Mouse (Mus musculus): ENCODE results near the gene Stard3nl. TPM values are rescaled to one million over a fixed set of nuclear protein-coding genes. Genes with fewer than 3 reads are reported as not detected.

Stard3nl gene
- polyA plus RNA-seq (2012; rRNA removed) = 9.7 and 11.0 TPM in 2 replicates

GRCm38 (mm10) chr13:19395688-19396354 is at the start of gene Stard3nl:
Stard3nl (minus strand) TSS chr13:19395795.
- DNase-seq (ENCODE audit: low read depth in 1 of 2, low spot score in 2 of 2) = peak; percentile 95 to 99
- TF ChIP-seq POLR2A (IDR thresholded peaks at IDR 0.05; ENCODE audit: low read depth, low read length) = peak; percentile 73
- TF ChIP-seq CTCF (IDR thresholded peaks at IDR 0.05; ENCODE audit: extremely low read depth, insufficient read depth, insufficient read length, insufficient replicate concordance) = no peak

GRCm38 (mm10) chr13:19438040-19438439 is 42.4 kb upstream of the Stard3nl start:
- 72% methylated on average over 10 of the region's 10 CpGs for WGBS
- no peak overlapping the region for H3K4me3 ChIP-seq (ENCODE audit: extremely low read depth, insufficient read depth, insufficient read length)
- no peaks in the 10 kb centered on the region for H3K4me1 ChIP-seq (ENCODE audit: control insufficient read depth, insufficient read depth, insufficient read length)
- H3K27ac ChIP-seq (ENCODE audit: insufficient read depth, low read length) = no peak overlapping the region
- TF ChIP-seq POLR2A (IDR thresholded peaks at IDR 0.05; ENCODE audit: low read depth, low read length) = no peak
- no peak for TF ChIP-seq CTCF (IDR thresholded peaks at IDR 0.05; ENCODE audit: extremely low read depth, insufficient read depth, insufficient read length, insufficient replicate concordance)
- H3K27me3 ChIP-seq (ENCODE audit: control insufficient read depth, insufficient read depth, low read length) = no peaks in the 10 kb centered on the region
- no peaks in the 10 kb centered on the region for H3K36me3 ChIP-seq (ENCODE audit: control insufficient read depth, insufficient read depth, low read length)
- DNase-seq (ENCODE audit: low read depth in 1 of 2, low spot score in 2 of 2) = no peak

More at GRCm38 (mm10) chr13:19395688-19396354, at the start of gene Stard3nl:
- Histone ChIP-seq H3K27ac (ENCODE audit: insufficient read depth, low read length) (peak within 1 kb of the TSS; percentile 85), H3K27me3 (ENCODE audit: control insufficient read depth, insufficient read depth, low read length) (no peaks in the 10 kb centered on the region), H3K4me3 (ENCODE audit: extremely low read depth, insufficient read depth, insufficient read length) (peak within 1 kb of the TSS; percentile 81), H3K36me3 (ENCODE audit: control insufficient read depth, insufficient read depth, low read length) (no peaks in the 10 kb centered on the region), H3K4me1 (ENCODE audit: control insufficient read depth, insufficient read depth, insufficient read length) (peaks cover 3% of the 10 kb centered on the region; the same call in 1 of the 2 replicates)
- under 1% methylated on average over 37 of the region's 37 CpGs for WGBS

GRCm38 (mm10) chr13:19429812-19430370 is 34.3 kb upstream of the Stard3nl start:
- no peak overlapping the region for H3K4me3 ChIP-seq (ENCODE audit: extremely low read depth, insufficient read depth, insufficient read length)
- 72% methylated on average over 4 of the region's 4 CpGs for WGBS
- no peaks in the 10 kb centered on the region for H3K4me1 ChIP-seq (ENCODE audit: control insufficient read depth, insufficient read depth, insufficient read length)
- H3K27me3 ChIP-seq (ENCODE audit: control insufficient read depth, insufficient read depth, low read length) = no peaks in the 10 kb centered on the region
- no peak overlapping the region for H3K27ac ChIP-seq (ENCODE audit: insufficient read depth, low read length)
- TF ChIP-seq POLR2A (IDR thresholded peaks at IDR 0.05; ENCODE audit: low read depth, low read length) (no peak), CTCF (IDR thresholded peaks at IDR 0.05; ENCODE audit: extremely low read depth, insufficient read depth, insufficient read length, insufficient replicate concordance) (no peak)
- DNase-seq (ENCODE audit: low read depth in 1 of 2, low spot score in 2 of 2) = no peak
- no peaks in the 10 kb centered on the region for H3K36me3 ChIP-seq (ENCODE audit: control insufficient read depth, insufficient read depth, low read length)

GRCm38 (mm10) chr13:19428076-19428475 is 32.5 kb upstream of the Stard3nl start:
- 83% methylated on average over 5 of the region's 5 CpGs for WGBS
- DNase-seq (ENCODE audit: low read depth in 1 of 2, low spot score in 2 of 2) = no peak
- H3K36me3 ChIP-seq (ENCODE audit: control insufficient read depth, insufficient read depth, low read length) = no peaks in the 10 kb centered on the region
- no peaks in the 10 kb centered on the region for H3K4me1 ChIP-seq (ENCODE audit: control insufficient read depth, insufficient read depth, insufficient read length)
- H3K27ac ChIP-seq (ENCODE audit: insufficient read depth, low read length) = no peak overlapping the region
- H3K27me3 ChIP-seq (ENCODE audit: control insufficient read depth, insufficient read depth, low read length) = no peaks in the 10 kb centered on the region
- no peak for TF ChIP-seq POLR2A (IDR thresholded peaks at IDR 0.05; ENCODE audit: low read depth, low read length)
- no peak for TF ChIP-seq CTCF (IDR thresholded peaks at IDR 0.05; ENCODE audit: extremely low read depth, insufficient read depth, insufficient read length, insufficient replicate concordance)
- no peak overlapping the region for H3K4me3 ChIP-seq (ENCODE audit: extremely low read depth, insufficient read depth, insufficient read length)

GRCm38 (mm10) chr13:19424563-19424962 is 29.0 kb upstream of the Stard3nl start:
- TF ChIP-seq CTCF (IDR thresholded peaks at IDR 0.05; ENCODE audit: extremely low read depth, insufficient read depth, insufficient read length, insufficient replicate concordance) (no peak), POLR2A (IDR thresholded peaks at IDR 0.05; ENCODE audit: low read depth, low read length) (no peak)
- H3K27ac ChIP-seq (ENCODE audit: insufficient read depth, low read length) = no peak overlapping the region
- H3K4me1 ChIP-seq (ENCODE audit: control insufficient read depth, insufficient read depth, insufficient read length) = no peaks in the 10 kb centered on the region
- DNase-seq (ENCODE audit: low read depth in 1 of 2, low spot score in 2 of 2) = no peak
- H3K4me3 ChIP-seq (ENCODE audit: extremely low read depth, insufficient read depth, insufficient read length) = no peak overlapping the region
- 94% methylated on average over 4 of the region's 4 CpGs for WGBS
- H3K27me3 ChIP-seq (ENCODE audit: control insufficient read depth, insufficient read depth, low read length) = no peaks in the 10 kb centered on the region
- no peaks in the 10 kb centered on the region for H3K36me3 ChIP-seq (ENCODE audit: control insufficient read depth, insufficient read depth, low read length)

GRCm38 (mm10) chr13:19422521-19422920 is 26.9 kb upstream of the Stard3nl start:
- TF ChIP-seq POLR2A (IDR thresholded peaks at IDR 0.05; ENCODE audit: low read depth, low read length) = no peak
- no peak for TF ChIP-seq CTCF (IDR thresholded peaks at IDR 0.05; ENCODE audit: extremely low read depth, insufficient read depth, insufficient read length, insufficient replicate concordance)
- 87% methylated on average over 1 of the region's 1 CpGs for WGBS

More at GRCm38 (mm10) chr13:19422521-19422920, 26.9 kb upstream of the Stard3nl start:
- H3K4me1 ChIP-seq (ENCODE audit: control insufficient read depth, insufficient read depth, insufficient read length) = no peaks in the 10 kb centered on the region
- no peak overlapping the region for H3K4me3 ChIP-seq (ENCODE audit: extremely low read depth, insufficient read depth, insufficient read length)
- no peaks in the 10 kb centered on the region for H3K27me3 ChIP-seq (ENCODE audit: control insufficient read depth, insufficient read depth, low read length)
- no peaks in the 10 kb centered on the region for H3K36me3 ChIP-seq (ENCODE audit: control insufficient read depth, insufficient read depth, low read length)
- DNase-seq (ENCODE audit: low read depth in 1 of 2, low spot score in 2 of 2) = no peak
- H3K27ac ChIP-seq (ENCODE audit: insufficient read depth, low read length) = no peak overlapping the region
